Mouse (Mus musculus): ENCODE measurements at regions not wholly inside any gene's neighbourhood (a gene's known extent, or its start where the extent isn't known, plus 50 kb on each side); places are given as distances from the start of the nearest gene placed in this dataset.

GRCm38 (mm10) chr1:190417326-190417725, 246.8 kb upstream of the Prox1 start:
- DNase-seq (ENCODE audit: extremely low spot score, low read depth, low spot score) = no peak

DNA sequence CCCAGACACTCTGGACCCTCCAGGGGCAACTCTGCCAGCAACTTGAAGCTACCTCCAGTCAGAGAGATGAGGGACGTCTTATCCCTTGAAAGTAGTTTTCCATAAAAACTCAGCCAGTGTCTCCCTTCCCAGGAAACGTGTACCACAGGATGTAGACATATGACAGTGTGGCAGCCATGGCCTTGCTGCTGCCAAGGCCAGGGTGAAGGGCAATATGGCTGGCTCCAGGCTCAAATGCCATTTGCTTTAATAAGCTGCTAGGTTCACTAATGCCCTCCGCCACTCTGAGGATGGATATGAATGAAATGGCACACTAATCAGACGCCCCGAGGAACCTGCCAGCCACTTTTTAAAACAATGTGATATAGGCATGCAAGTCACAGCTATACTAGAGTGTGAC, 241.2 kb upstream of the Prox1 start:
- no peak for DNase-seq (ENCODE audit: extremely low spot score, low read depth, low spot score)

GRCm38 (mm10) chr1:190403335-190403734, 232.8 kb upstream of the Prox1 start:
- DNase-seq (ENCODE audit: extremely low spot score, low read depth, low spot score) = no peak

DNA sequence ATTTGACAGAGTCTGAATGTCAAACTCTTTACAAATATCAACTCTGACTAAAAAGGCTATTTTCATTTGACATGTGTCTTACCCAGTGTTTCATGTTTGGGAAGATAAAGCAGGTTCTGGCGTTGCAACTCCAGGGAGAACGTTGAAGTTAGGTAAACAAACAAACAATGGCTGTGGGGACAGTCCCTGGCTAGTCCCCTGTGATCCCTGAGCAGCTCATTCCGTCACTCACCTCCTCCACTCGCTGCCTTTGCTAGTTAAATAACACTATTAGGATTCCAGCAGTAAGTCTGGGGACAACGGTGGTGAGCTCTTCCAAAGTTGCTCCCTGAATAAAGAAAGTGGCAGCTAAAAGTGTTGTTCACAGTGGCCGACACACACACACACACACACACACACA, 227.8 kb upstream of the Prox1 start:
- DNase-seq (ENCODE audit: extremely low spot score, low read depth, low spot score) = no peak

- no peak for DNase-seq (ENCODE audit: extremely low spot score, low read depth, low spot score)
Observed at GRCm38 (mm10) chr1:190397811-190398210, 227.3 kb upstream of the Prox1 start.

GRCm38 (mm10) chr1:190393061-190393460, 222.5 kb upstream of the Prox1 start:
- DNase-seq (ENCODE audit: extremely low spot score, low read depth, low spot score) = no peak

DNA sequence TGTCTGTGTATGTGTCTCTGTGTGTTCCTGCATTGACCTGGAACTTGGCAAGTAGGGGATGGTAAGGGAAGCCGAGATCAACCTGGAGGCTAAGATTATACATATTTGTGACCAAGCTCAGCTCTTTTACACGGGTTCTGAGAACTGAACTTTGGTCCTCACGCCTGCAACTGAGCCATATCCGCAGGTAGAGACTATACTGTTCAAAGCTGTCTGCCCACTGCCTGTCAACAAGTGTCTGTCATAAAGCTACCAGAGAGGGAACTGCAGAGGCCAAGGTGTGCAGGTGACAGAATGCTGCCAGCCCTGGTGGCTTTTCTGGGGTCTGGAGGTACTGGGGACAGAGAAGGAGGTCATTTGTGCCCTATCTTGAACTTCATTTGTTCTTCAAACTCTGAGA, 218.3 kb upstream of the Prox1 start:
- DNase-seq (ENCODE audit: extremely low spot score, low read depth, low spot score) = no peak

DNA sequence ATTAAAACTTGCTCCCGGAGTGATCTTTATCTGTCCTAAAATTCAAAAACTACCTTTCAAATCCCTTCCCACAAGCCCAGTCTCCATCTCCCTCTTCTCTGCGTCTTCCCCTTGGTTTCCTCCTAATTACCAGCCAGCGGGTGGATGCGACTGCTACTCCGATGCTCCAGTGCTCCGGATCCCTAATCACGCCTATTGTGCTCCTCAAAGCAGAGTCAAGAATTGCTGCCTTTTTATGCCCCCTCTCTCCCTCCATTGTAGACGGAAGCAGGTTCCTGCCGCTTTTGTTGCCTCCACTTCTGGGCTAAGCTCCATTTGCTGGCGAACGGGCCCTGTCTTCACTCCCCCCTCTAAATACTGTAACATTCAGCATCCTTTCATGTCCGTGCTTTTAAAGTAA, 214.0 kb upstream of the Prox1 start:
- DNase-seq (ENCODE audit: extremely low spot score, low read depth, low spot score) = no peak

DNA sequence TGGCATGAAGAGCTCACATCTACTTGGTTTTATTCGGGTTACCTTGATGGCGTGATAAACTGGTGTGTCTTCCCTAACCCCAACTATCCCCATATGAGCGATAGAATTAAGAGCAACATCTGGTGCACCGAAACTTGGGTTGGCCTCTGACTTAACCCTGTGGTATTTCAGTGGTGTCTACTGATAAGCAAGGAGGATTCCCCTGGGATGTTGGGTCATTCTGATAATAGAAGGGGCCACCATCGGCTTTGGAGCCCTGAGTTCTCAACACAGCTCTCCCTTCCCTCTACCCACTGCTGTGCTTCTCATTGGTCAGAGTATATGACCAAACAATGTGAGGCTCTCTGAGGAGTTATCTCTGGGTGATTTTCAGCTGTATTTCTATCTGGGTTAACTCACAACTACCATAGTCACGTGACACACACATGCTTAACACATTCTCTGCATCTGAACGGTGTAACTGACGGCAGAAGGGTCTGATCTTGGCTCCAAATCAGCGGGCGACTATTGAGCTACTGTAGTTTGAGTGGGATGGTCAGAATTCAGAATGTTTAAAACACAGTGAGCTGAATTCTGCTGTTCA, 212.8 kb upstream of the Prox1 start:
- DNase-seq (ENCODE audit: extremely low spot score, low read depth, low spot score) = no peak

- DNase-seq (ENCODE audit: extremely low spot score, low read depth, low spot score) = no peak
Observed at GRCm38 (mm10) chr1:190380151-190380550, 209.6 kb upstream of the Prox1 start.

- DNase-seq (ENCODE audit: extremely low spot score, low read depth, low spot score) = no peak
Observed at GRCm38 (mm10) chr1:190375160-190375880, 204.8 kb upstream of the Prox1 start.

DNA sequence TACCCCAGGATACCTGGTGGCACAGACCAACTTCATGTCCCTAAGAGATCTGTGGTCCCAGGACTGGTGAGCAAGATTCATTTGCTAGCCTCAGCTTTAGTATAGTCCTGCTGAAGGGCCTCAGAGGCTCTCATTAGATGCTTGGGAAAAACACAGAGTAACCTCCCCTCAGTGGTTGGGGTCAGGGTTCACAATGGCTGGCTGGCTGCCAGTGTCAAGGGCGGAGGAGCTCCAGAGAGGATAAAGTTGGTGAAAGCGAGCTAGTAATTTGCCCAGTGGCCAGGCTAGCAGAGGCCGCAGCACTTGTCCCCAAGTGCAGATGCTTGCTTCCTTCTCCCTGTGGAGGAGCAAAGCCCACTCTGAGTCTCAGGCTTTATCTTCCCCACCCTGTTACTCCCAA, 203.8 kb upstream of the Prox1 start:
- no peak for DNase-seq (ENCODE audit: extremely low spot score, low read depth, low spot score)

DNA sequence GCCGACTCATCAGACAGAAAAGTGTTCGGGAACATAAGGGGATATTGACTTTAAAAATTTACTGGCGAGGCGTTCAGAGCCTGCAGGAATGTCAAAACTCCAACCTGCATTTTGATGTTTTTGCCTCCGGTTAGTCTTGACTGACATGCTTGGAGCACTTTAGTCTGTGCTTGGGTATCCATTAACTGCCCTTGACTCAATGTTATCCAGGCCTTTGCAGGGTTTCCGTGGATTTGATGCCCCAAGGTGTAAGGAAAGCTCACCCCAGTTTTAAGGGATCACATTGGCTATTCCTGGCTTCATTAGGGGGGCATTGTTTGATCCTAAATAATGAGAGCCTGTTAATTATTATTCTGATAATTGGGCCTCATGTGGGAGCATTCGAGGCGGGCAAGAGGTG, 196.1 kb upstream of the Prox1 start:
- DNase-seq (ENCODE audit: extremely low spot score, low read depth, low spot score) = no peak

DNA sequence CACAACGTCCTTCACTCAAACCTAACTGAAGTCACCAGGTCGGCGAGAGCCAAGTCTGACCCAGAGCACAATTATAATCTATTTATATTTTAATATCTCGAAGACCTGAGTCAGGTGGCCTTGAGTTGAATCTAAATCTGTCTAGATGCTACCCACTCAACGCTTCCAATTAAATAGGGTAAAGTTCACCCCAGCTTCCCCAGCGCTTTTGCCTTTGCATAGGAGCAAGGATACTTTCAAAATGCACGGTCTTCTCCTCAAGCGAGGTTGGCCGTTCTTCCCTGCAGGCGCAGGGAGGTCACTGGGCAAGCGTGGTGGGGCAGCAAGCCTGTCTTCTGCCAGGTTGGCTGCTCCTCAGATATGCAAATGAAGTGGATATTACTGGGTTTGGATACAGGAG, 194.6 kb upstream of the Prox1 start:
- no peak for DNase-seq (ENCODE audit: extremely low spot score, low read depth, low spot score)

DNA sequence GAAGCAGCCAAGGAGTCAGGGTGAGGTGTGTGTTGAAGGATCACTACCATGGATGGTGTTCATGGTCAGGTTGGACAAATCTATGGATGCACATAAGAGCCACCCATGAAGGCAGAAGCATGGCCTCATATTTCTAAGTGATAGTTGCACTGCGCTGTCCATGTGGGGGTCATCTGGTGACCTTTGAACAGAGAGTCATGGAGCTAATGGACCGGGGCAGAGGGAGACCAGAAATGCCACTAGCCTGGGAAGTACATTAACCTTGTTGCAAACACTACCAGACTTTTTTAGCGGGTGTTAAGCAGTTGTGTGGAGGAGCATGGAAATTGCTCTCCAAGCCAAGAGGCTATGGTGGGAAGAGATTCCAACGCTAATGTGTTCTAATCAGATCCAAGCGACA, 190.1 kb upstream of the Prox1 start:
- DNase-seq (ENCODE audit: extremely low spot score, low read depth, low spot score) = no peak

GRCm38 (mm10) chr1:190357779-190358178, 187.3 kb upstream of the Prox1 start:
- no peak for DNase-seq (ENCODE audit: extremely low spot score, low read depth, low spot score)

GRCm38 (mm10) chr1:190347610-190348009, 177.1 kb upstream of the Prox1 start:
- peak; percentile 22 for DNase-seq (ENCODE audit: extremely low spot score, low read depth, low spot score)

- no peak for DNase-seq (ENCODE audit: extremely low spot score, low read depth, low spot score)
Observed at GRCm38 (mm10) chr1:190340715-190341114, 170.2 kb upstream of the Prox1 start.

DNA sequence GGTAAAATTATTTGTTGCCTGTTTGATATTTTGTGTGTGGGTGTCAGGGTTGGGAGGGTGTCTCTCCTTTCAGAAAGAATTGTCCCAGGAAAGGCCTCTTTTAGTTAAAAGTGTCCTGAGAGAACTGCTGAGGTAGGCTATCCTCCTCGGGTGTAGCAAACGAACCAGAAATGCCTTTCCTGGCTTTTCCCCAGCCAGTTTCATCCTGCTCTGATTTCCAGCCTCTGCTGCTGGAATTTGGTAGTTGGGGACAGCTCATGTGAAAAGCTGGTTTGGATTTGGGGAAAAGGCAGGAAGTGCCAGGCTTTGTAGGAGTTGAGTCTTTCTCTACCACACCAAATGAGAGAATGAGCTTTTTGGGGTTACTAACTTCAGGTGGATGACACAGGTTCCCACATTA, 164.0 kb upstream of the Prox1 start:
- no peak for DNase-seq (ENCODE audit: extremely low spot score, low read depth, low spot score)

GRCm38 (mm10) chr1:190334053-190334452, 163.5 kb upstream of the Prox1 start:
- DNase-seq (ENCODE audit: extremely low spot score, low read depth, low spot score) = no peak

DNA sequence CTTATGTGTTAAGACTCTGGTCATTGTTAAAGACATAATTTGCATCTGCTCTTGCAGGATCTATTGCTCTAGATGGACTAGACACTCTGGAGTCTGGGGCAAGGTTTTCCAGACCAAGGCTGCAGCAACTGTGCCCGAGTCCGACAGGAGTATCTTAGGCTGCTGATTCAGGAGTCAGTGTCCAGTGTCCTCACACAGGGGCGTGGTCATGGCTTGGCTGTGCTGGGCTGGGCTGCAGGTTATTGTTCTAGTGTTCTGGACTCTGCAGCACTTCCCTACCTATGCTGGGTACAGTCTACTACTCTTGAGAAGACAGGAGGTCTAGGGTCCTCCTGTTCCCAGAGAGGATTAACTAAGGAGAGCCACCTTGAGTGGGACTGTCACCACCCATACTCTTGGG, 161.5 kb upstream of the Prox1 start:
- DNase-seq (ENCODE audit: extremely low spot score, low read depth, low spot score) = no peak

- no peak for DNase-seq (ENCODE audit: extremely low spot score, low read depth, low spot score)
Observed at GRCm38 (mm10) chr1:190324562-190324961, 154.0 kb upstream of the Prox1 start.

DNA sequence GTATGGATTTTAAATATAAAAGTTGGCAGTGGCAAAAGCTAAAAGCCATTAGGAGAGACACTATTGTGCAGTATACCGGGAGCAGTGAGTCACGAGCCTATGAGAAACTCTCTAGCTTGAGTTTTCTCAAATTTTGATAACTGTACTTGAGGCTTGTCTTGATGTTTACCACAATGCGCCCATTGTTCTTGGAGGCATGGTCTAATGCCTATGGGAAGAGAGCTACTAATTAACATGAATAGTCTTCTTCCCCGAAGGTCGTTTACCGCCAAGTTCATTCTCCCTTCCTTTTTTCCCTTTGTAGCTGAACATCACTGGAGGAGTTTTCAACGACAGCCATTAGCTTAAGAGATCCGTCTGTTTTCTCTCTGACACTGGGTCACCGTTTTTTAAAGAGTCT, 153.2 kb upstream of the Prox1 start:
- no peak for DNase-seq (ENCODE audit: extremely low spot score, low read depth, low spot score)
